Mouse (Mus musculus) spleen, adult 2 months (tissue): ENCODE measurements at regions not wholly inside any gene's neighbourhood (a gene's known extent, or its start where the extent isn't known, plus 50 kb on each side); places are given as distances from the start of the nearest gene placed in this dataset.

Experiments
- CTCF ChIP-seq: fragments of 200-500 bp; IDR thresholded peaks from 2 replicates; pipeline ENCODE4 v1.5.1; 2011; ENCODE audit warnings: mild to moderate bottlenecking, inconsistent platforms; ENCODE audit not compliant: insufficient read depth, insufficient read length, insufficient replicate concordance; ENCODE audit errors: extremely low read depth
- POLR2A ChIP-seq: fragments of 200-500 bp; IDR thresholded peaks from 2 replicates; pipeline ENCODE4 v1.6.1; 2011; ENCODE audit warnings: low read depth, low read length, inconsistent platforms

DNA sequence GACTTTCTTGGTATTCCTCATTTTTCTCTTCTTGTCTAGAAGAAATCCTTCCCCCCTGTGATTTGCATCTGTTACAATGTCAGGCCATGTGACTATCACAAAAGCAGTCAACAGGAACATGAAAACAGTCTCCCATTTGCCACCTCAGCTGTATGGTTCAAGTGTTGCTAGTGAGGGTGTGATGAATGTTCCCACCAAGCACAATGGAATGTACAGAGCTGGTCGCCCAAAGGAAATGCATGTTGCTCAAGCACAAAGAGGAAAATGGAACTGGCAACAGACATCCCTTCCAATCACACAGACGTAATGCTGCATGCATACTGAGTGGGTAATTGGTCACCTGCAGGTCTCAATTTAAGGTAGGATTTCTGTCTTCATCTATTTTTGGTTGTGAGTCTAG is 324.1 kb upstream of the BC052040 start:
- TF ChIP-seq CTCF (no peak), POLR2A (no peak)
